Mouse (Mus musculus): Measurements from ENCODE around the gene Fam222b.

Gene Fam222b

GRCm38 (mm10) chr11:78094137-78094503, 340 bp upstream of the Fam222b start:
- no peak for DNase-seq

GRCm38 (mm10) chr11:78095144-78095516, 670 bp downstream of the Fam222b start:
- DNase-seq = no peak

GRCm38 (mm10) chr11:78097077-78097476, 2.6 kb downstream of the Fam222b start:
- no peak for DNase-seq

DNA sequence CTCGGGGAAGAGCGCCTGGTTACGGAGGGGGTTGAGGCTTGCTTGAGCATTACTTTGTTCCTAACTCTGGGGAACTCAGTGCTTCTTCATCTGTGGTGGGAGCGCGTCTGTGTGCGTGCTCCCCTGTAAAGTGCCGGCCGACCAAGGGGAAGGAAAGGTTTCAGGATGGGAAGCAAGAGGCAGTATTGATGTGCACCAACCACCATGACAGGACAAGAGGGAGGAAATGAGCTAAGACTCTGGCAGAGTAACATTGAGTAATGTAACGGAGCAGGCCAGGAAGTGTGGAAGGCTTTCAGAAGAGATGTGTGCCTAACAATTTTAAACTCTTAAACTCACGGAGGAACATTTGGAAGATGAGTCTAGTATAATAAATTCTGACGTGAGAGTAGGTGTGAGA, 6.3 kb downstream of the Fam222b start:
- DNase-seq = no peak

- DNase-seq = no peak
Measured at GRCm38 (mm10) chr11:78102142-78102541, 7.7 kb downstream of the Fam222b start.

DNA sequence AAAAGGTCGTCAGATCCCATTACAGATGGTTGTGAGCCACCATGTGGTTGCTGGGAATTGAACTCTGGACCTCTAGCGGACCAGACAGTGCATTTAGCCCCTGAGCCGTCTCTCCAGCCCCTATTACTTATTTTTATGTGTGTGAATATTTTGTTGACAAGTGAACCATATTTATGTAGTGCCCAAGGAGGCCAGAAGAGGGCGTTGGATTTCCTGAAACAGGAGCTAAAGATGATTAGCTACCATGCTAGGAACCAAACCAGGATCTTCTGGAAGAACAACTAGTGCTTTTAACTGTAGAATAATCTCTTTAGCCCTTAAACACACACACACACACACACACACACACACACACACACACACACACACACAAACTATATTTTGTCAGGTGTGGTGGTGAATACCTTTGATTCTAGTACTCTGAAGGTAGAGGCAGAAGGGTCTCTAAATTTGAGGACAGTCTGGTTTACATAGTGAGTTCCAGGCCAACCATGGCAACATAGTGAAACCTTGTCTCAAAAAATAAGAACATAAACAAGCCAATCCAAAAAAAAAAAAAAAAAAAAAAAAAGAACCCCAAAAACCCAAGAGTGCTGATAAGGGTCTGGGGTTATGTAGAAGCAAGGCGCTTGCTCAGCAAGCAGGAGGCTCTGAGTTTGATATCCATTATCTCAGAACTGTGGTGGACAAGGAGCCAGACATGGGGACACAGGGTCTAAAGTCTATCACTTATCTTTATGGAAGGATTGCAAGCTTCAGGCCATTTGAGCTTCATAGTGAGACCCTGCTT, 8.7 kb downstream of the Fam222b start:
- peak in 1 of 2 experiments; percentile 67 for DNase-seq

DNA sequence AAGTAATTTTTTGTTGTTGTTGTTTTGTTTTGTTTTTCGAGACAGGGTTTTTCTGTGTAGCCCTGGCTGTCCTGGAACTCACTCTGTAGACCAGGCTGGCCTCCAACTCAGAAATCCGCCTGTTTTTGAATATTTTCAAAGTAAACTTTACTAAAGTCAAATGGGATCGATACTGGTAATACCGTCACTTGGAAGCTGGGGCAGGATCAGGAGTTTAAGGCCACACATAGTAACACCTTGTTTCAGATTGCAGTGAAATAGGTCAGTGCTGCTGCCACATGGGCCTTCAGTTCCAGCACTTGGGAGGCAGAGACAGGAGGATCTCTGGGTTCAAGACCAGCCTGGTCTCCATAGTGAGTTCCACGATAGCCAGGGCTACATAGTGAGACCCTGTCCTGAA, 10.0 kb downstream of the Fam222b start:
- DNase-seq = no peak

DNA sequence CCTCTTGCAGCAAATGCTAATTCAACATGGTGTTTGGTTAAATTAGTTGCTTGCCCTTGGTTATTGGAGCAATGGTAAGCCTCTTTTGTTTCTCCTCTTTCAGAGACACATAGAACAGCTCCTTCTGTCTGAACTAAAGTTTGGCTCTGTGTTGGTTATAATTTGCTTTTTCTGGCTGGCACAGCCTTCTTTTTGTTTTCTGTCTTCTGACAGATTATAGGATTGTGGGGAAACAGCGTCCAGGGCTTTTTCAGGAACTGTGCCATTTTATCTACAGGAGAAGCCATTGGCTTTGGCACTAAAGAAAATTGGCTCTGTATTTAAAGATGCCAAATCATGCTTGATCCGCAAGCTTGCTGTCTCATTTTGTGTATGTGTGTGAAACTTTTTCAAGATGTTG, 19.2 kb downstream of the Fam222b start:
- no peak for DNase-seq

DNA sequence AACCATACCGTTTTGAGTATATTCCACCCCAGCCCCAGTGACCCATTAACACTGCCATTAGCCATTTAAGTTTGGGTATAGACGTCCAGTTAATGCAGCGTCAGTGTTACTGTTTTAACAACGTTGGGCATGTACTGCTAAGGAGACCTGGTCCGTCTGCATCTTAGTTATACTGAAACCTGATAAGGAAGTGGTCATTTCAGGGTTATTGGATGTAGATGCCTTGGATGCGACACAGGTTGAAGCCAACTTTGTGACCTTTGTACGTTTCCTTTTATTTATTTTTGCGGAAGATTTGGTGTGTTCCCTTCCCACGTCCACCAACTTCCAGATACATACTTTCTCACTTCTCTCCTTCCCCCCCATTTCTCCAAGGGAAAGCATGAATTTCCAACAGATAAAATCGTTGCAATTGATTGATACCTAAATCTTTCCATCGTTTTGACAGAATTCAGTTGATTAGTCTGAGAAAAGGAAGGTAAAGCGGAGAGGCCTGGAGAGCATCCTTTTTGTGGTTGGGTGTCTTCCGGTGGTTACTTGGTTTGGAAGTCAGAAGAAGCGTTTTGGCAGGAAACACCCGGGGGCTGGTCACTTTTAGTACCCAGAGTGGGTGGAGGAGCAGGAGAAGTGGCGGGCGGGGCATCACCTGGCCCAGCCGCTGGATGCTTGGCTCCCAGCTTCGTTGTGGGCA, 20.4 kb downstream of the Fam222b start:
- DNase-seq = no peak

- peak; percentile 97 for DNase-seq
Measured at GRCm38 (mm10) chr11:78115367-78116145, 21.1 kb downstream of the Fam222b start.

- peak in 1 of 2 experiments; percentile 17 for DNase-seq
Measured at GRCm38 (mm10) chr11:78116146-78116410, 21.6 kb downstream of the Fam222b start.

GRCm38 (mm10) chr11:78118467-78118866, 24.0 kb downstream of the Fam222b start:
- no peak for DNase-seq

DNA sequence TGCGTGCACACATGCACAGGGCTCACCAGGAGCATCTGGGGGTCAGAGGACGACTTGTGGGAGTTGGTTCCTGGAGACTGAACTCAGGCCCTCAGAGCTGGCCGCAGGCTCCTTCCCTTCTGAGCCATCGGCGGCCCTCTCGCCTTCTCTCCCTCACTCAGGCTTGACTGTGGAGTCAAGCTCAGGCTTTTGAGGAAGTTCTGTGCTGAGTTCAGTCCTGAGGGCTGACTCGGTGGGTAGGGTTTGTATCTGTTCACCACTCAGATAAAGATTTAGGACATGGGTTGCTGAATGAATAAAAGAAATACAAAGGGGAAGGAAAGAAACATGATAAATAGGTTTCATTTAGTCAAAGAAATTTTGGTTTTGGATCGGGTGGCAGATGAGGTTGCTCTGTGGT, 25.4 kb downstream of the Fam222b start:
- DNase-seq = no peak

- peak; percentile 40 to 62 for DNase-seq
Measured at GRCm38 (mm10) chr11:78121176-78121575, 26.7 kb downstream of the Fam222b start.

GRCm38 (mm10) chr11:78122815-78123214, 28.4 kb downstream of the Fam222b start:
- DNase-seq = no peak

DNA sequence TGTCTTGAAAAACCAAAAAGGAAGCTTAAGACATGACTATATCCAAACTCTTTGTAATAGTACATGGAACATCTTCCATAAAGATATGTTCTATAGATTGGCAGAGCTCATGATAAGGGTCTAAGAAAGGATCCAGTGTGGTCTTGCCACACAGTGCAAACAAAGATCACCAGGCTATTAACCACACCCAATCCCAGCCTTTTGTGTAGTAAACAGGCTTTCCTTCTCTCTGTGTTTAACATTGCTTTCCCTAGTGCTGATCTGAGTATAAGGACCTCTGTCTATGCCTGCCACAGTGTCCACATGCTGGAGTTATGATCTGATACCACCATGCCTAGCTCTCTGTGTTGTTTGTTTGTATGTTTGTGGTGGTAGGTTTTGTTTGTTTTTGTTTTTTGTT, 29.3 kb downstream of the Fam222b start:
- no peak for DNase-seq

DNA sequence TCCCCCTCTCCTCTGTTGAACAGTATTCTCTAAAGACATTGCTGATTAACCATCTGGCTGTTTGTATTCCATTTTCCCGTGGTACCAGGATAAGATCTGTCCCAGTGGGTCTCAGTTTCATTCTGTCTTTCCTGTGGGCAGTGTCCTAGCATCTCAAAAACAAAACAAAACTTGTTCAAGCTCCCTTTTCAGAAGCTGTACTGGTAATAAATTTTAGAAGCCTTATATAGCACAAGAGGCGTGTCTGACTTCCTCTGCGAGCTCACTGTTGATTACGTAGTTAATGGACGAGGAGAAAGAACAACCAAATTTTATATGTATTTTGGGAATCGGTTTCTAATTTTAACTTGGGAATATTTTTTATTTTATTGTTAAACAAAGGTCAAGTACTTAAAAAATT, 31.2 kb downstream of the Fam222b start:
- DNase-seq = peak in 1 of 2 experiments; percentile 40

DNA sequence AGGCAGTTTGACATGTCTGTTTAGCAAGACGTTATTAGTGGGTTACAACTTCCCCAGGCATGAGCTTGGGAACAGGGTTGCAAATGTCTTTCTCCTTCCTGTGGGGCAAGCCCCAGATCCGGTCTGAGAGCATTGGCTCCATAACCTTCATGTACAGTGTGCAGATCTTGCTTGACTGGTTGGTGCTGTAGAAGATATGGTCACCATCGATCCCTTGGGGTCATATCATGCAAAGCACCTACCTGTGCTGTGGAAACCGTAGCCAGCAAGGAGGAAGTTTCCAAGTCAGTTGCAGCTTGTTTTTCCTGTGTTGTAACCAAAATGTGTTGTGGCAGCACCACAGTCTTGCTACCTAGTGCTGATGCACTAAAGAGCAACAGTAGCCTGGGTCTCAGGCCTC, 32.3 kb downstream of the Fam222b start:
- DNase-seq = no peak

- no peak for DNase-seq
Measured at GRCm38 (mm10) chr11:78129458-78129857, 35.0 kb downstream of the Fam222b start.

- no peak for DNase-seq
Measured at GRCm38 (mm10) chr11:78133915-78134314, 39.5 kb downstream of the Fam222b start.

DNA sequence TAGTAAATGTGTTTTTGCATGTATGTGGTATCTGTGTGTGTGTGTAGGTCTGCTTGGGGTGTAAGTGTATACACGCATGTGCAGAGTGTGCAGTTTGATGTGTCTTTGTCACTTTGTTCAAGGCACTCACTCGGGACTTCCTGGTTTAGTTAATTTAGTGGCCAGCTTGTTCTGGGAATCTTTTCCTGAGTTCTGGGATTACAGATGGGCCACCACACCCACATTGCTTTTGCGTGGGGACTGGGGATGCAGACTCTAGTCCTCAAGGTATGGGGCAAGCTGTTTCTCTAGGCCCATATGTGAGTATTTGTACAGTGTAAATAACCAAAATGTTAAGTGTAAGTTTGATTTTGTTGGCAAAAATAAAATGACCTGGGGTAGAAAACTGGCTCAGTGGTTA, 39.9 kb downstream of the Fam222b start:
- no peak for DNase-seq

- DNase-seq = peak; percentile 45 to 55
Measured at GRCm38 (mm10) chr11:78135314-78135713, 40.9 kb downstream of the Fam222b start.

DNA sequence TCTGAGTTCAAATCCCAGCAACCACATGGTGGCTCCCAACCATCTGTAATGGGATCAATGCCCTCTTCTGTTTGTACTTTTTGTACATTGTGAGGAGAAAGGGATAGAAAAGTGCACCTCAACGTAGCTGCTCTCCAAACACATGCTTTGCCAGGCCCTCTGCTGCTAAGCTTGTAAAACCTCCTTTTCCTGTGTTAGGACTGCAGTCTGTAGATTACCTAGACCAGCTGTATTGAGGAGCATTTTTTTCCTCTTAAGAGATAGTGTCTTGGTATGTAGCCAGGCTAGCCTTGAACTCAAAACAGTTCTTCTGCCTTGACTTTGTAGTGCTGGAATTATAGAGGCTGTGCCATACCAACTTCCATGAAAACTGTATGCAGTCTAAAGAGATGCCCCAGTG, 41.7 kb downstream of the Fam222b start:
- no peak for DNase-seq

DNA sequence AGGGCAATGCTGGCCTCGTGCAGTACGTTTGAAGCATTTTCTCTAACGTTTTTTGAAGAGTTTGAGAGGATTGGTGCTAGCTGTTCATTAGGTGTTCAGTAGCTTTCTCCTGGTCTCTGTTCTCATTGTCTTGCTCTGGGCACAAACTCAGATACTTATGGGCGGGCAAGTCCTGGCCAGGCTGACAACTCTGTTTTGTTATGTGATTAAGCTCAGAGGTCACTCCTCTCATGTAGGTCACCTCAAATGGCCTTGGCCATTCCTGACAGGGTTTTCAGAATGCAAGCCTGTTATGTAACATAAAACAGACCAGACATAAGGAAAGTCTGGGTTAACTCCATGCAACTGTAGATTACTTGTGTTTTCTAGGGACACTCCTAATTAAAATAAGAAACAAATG, 43.1 kb downstream of the Fam222b start:
- peak; percentile 46 to 69 for DNase-seq
